Mouse (Mus musculus) ES-E14 (cell line): ENCODE results near the gene Alkbh5.

Experiments
- CHD2 ChIP-seq: IDR thresholded peaks from 2 replicates; pipeline ENCODE4 v1.6.1; 2014; ENCODE audit warnings: mild to moderate bottlenecking, low read depth, low read length, inconsistent platforms
- HCFC1 ChIP-seq: IDR thresholded peaks from 2 replicates; pipeline ENCODE4 v1.6.1; 2012; ENCODE audit warnings: low read length, inconsistent platforms, borderline replicate concordance; ENCODE audit not compliant: insufficient read depth
- MAFK ChIP-seq: IDR thresholded peaks from 2 replicates; pipeline ENCODE4 v1.6.1; 2014; ENCODE audit warnings: mild to moderate bottlenecking, low read depth, low read length, inconsistent platforms; ENCODE audit not compliant: insufficient read depth
- ZC3H11A ChIP-seq: IDR thresholded peaks from 2 replicates; pipeline ENCODE4 v1.6.1; 2012; ENCODE audit warnings: low read depth, mild to moderate bottlenecking, inconsistent platforms, low read length, borderline replicate concordance
- ZNF384 ChIP-seq: IDR thresholded peaks from 2 replicates; pipeline ENCODE4 v1.6.1; 2012; ENCODE audit warnings: low read depth, low read length, inconsistent platforms

DNA sequence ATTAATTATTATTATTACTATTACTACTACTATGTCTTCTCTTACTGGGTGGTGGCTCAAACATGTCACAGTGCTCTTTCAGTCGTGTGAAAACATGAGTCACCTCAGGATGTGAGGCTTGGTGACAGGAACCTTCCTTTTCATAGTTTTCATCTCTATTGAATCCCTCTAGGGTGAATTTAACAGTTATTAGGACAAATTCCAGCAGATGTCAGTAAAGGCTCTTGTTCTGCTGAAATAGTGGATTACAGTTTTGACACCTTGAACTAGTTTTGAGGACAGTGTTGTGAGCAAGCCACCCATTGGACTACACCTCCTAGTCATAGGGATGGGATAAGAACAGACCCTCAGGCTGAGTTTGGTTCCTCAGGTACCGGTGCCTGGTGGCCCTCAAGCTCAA is 40.5 kb upstream of the Alkbh5 start:
- TF ChIP-seq MAFK: no peak
- TF ChIP-seq CHD2: no peak
- TF ChIP-seq HCFC1: no peak
- no peak for TF ChIP-seq ZNF384
- no peak for TF ChIP-seq ZC3H11A
